In the genomic region with DNA sequence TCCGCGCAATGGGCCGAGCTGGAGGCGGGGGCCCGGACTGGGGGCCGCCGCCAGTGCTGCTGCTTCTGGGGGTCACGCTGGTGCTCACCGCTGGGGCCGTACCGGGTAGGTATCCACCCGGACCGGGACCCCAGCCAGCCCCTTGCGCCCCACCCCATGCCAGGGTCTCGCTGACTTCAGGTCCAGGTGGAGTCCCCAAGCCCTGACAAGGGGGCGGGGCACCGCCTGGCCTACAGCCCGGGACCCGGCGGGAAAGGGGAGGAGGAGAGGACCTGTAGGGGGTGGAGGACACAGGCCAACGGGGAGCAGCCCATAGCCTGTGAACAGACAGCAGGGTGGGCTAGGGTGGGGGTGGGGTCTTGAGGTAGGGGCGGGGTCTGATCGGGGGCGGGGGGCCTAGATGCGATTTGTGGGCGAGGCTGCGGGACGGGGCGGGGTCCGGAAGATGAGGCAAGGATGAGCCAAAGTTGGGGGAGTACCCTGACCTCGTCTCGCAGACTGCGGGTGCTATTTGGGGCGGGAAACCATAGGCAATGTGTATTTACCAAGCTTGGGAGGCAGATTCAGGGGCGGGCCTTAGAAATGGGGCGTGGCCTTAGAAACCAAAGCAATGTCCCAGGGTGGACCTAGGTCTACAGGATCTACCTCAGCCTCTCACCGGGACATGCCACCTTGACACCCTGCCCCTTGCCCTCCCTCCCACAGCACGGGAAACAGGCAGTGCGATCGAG, we compare ENCODE assay signal across 7 mouse cellular contexts. TPM values are rescaled to one million over a fixed set of nuclear protein-coding genes. Genes with fewer than 3 reads are reported as not detected.
A peak's percentile ranks its signal among the peaks of the same experiment; 100 is the strongest.
DNase-seq lines count a peak whose midpoint lies in the region; ATAC-seq and TF ChIP-seq lines count a peak whose summit lies in the region.

No protein-coding gene starts in this region.

- WGBS in forebrain, embryonic 15.5 days: 2% methylated on average over 40 of the region's 40 CpGs
- 2% methylated on average over 36 of the region's 40 CpGs for WGBS in hindbrain, embryonic 14.5 days

- peak overlapping the region; percentile 88 for H3K27ac ChIP-seq in forebrain, embryonic 15.5 days (replicated peaks)
- peak overlapping the region; percentile 94 for H3K27ac ChIP-seq in hindbrain, embryonic 14.5 days

- no peak for DNase-seq in Patski (ENCODE audit: low read depth, low spot score)
- DNase-seq in hindbrain, embryonic 14.5 days (ENCODE audit: low spot score): peak; percentile 65
- peak; percentile 57 for DNase-seq in left cerebral cortex, adult 11 months (ENCODE audit: low spot score)
- DNase-seq in lung, postnatal 36 days: peak; percentile 45
- DNase-seq in right cerebral cortex, postnatal 10 days (ENCODE audit: low spot score in 2 of 2): peak; percentile 86 to 89

- peak; percentile 64 for ATAC-seq in Patski
- ATAC-seq in cerebellum, adult (ENCODE audit: insufficient number of reproducible peaks, low FRiP score, low TSS enrichment): peak; percentile 51; the same call in 1 of the 2 replicates
- peak; percentile 66 for ATAC-seq in forebrain, embryonic 15.5 days (replicated peaks)
- peak; percentile 67 for ATAC-seq in hindbrain, embryonic 14.5 days (ENCODE audit: low FRiP score)

- peaks cover 45% of the 10 kb centered on the region for H3K4me1 ChIP-seq in forebrain, embryonic 15.5 days
- H3K4me1 ChIP-seq in hindbrain, embryonic 14.5 days (replicated peaks; ENCODE audit: control insufficient read depth, insufficient read depth, low read length): peaks cover 42% of the 10 kb centered on the region

- H3K27me3 ChIP-seq in Patski: peaks cover 1% of the 10 kb centered on the region
- no peaks in the 10 kb centered on the region for H3K27me3 ChIP-seq in forebrain, embryonic 15.5 days
- no peaks in the 10 kb centered on the region for H3K27me3 ChIP-seq in hindbrain, embryonic 14.5 days (ENCODE audit: control insufficient read depth, insufficient read depth, low read length)

- H3K36me3 ChIP-seq in forebrain, embryonic 15.5 days: peaks cover 8% of the 10 kb centered on the region; the same call in 1 of the 2 replicates
- H3K36me3 ChIP-seq in hindbrain, embryonic 14.5 days (replicated peaks; ENCODE audit: control insufficient read depth, insufficient read depth): peaks cover 22% of the 10 kb centered on the region

- no peaks in the 10 kb centered on the region for H3K9me3 ChIP-seq in forebrain, embryonic 15.5 days
- H3K9me3 ChIP-seq in hindbrain, embryonic 14.5 days (ENCODE audit: control insufficient read depth, low read length): no peaks in the 10 kb centered on the region

- H3K9ac ChIP-seq in forebrain, embryonic 15.5 days (replicated peaks): peak overlapping the region; percentile 65
- peak overlapping the region; percentile 94 for H3K9ac ChIP-seq in hindbrain, embryonic 14.5 days

- CTCF ChIA-PET in Patski (lab: Charles Lee): no interaction called here

- peak overlapping the region; percentile 95 for H3K4me2 ChIP-seq in forebrain, embryonic 15.5 days (replicated peaks)
- H3K4me2 ChIP-seq in hindbrain, embryonic 14.5 days (replicated peaks): peak overlapping the region; percentile 95

- peak overlapping the region; percentile 62 for H3K4me3 ChIP-seq in forebrain, embryonic 15.5 days
- H3K4me3 ChIP-seq in hindbrain, embryonic 14.5 days (replicated peaks; ENCODE audit: low read length): peak overlapping the region; percentile 95

- POLR2A ChIA-PET in Patski (lab: Charles Lee): interaction anchor here (0.6 kb wide), 1 partner anchor 14 kb away, joined by 3 read pairs; no protein-coding TSS in a partner anchor

- no peak for TF ChIP-seq CTCF in Patski (IDR thresholded peaks at IDR 0.05)

- in situ Hi-C loops in Patski (cut with MboI; ENCODE audit: low pct_unique_long_range_greater_than_20kb): loop anchor here (5.0 kb wide), 1 partner anchor 47 kb away; no protein-coding TSS in a partner anchor

RNA-seq across cellular contexts. Expression of gene Cspg5, which starts 2.2 kb away (rescaled TPM):
- 0.41 TPM for polyA plus RNA-seq in Patski (2021)
- polyA plus RNA-seq in forebrain, embryonic 15.5 days (2015; fragmentation: Nextera tagmentation; extraction: Ambion mirVana): 84.5 and 90.8 TPM in 2 replicates
- polyA plus RNA-seq in hindbrain, embryonic 14.5 days (2014; fragmentation: Nextera tagmentation; extraction: Ambion mirVana): 139 and 148 TPM in 2 replicates

RNA-seq across cellular contexts. Expression of gene Elp6, which starts 59.2 kb away (rescaled TPM):
- 18.4 TPM for polyA plus RNA-seq in Patski (2021)
- 34.9 and 36.4 TPM in 2 replicates for polyA plus RNA-seq in forebrain, embryonic 15.5 days (2015; fragmentation: Nextera tagmentation; extraction: Ambion mirVana)
- polyA plus RNA-seq in hindbrain, embryonic 14.5 days (2014; fragmentation: Nextera tagmentation; extraction: Ambion mirVana): 35.9 TPM in 2 replicates

Comparison
In these comparisons a context has a peak if more than half of its experiments do, and no peak if none do; other contexts are left out.
1. RNA of gene Cspg5, which starts 2.2 kb away (polyA plus RNA-seq): 139 to 148 TPM in hindbrain, embryonic 14.5 days and 84.5 to 90.8 TPM in forebrain, embryonic 15.5 days; 0.41 TPM in Patski (single experiment); every median in the first group is over 10 times any median in the second.
2. Peak in every context shown above with its lines, with median percentiles within 50 percentile points of each other: ATAC-seq.